Mouse (Mus musculus) forebrain, embryonic 10.5 days (tissue): ENCODE results near the gene Olfr1447. TPM values are rescaled to one million over a fixed set of nuclear protein-coding genes. Genes with fewer than 3 reads are reported as not detected.

ENCODE experiments used
- DNase-seq: peaks from one replicate; pipeline ENCODE4 v3.0.0-alpha.2; 2017; ENCODE audit warnings: low spot score; ENCODE audit errors: extremely low spot score
- H3K27ac ChIP-seq: fragments of 300-500 bp; sonication (generic); 2 replicates; pipeline ENCODE4 v1.5.1; 2016; ENCODE audit warnings: mild to moderate bottlenecking
- H3K27me3 ChIP-seq: fragments of 300-500 bp; sonication (generic); 2 replicates; pipeline ENCODE4 v1.6.1; 2016; ENCODE audit warnings: mild to moderate bottlenecking; ENCODE audit not compliant: poor library complexity, severe bottlenecking
- H3K36me3 ChIP-seq: fragments of 300-500 bp; sonication (generic); replicated peaks from 2 replicates; pipeline ENCODE4 v1.6.1; 2016; ENCODE audit warnings: mild to moderate bottlenecking, moderate library complexity
- H3K4me1 ChIP-seq: fragments of 300-500 bp; sonication (generic); 2 replicates; pipeline ENCODE4 v1.6.1; 2016
- H3K4me3 ChIP-seq: fragments of 300-500 bp; sonication (generic); 2 replicates; pipeline ENCODE4 v1.5.1; 2016; ENCODE audit warnings: mild to moderate bottlenecking, moderate library complexity
- H3K9me3 ChIP-seq: fragments of 300-500 bp; sonication (generic); 2 replicates; pipeline ENCODE4 v1.6.1; 2016; ENCODE audit warnings: mild to moderate bottlenecking, moderate library complexity
- WGBS: fragments of 180-500 bp; shearing (Covaris S2); methylation state at CpG from one replicate; pipeline ENCODE4 v1.1.7; 2016; 5-methylcytosine and 5-hydroxymethylcytosine counted together
- polyA plus RNA-seq: library from polyadenylated mRNA; unstranded; fragments of >200 nt; fragmentation: Nextera tagmentation; extraction: Ambion mirVana; gene quantifications from 2 replicates; pipeline ENCODE4 v1.2.1, GENCODE M21; 2016

The Olfr1447 gene
- polyA plus RNA-seq: not detected in 2 replicates

GRCm38 (mm10) chr19:12903643-12904042 lies at the start of gene Olfr1447:
Gene Olfr1447 (minus strand): TSS chr19:12903743.
- Histone ChIP-seq H3K27me3 (no peaks in the 10 kb centered on the region), H3K36me3 (no peaks in the 10 kb centered on the region), H3K9me3 (peaks cover 32% of the 10 kb centered on the region), H3K4me3 (no peak within 1 kb of the TSS), H3K27ac (no peak within 1 kb of the TSS), H3K4me1 (no peaks in the 10 kb centered on the region)
- 94% methylated on average over 1 of the region's 1 CpGs for WGBS
- no peak for DNase-seq

- no peaks in the 10 kb centered on the region for H3K27me3 ChIP-seq
- DNase-seq: no peak
- peaks cover 23% of the 10 kb centered on the region for H3K9me3 ChIP-seq
- no peak within 1 kb of the TSS for H3K27ac ChIP-seq
- no peaks in the 10 kb centered on the region for H3K36me3 ChIP-seq
- H3K4me1 ChIP-seq: no peaks in the 10 kb centered on the region
- WGBS: 91% methylated on average over 1 of the region's 1 CpGs
- no peak within 1 kb of the TSS for H3K4me3 ChIP-seq
Measured at GRCm38 (mm10) chr19:12949958-12950357, 46.4 kb upstream of the Olfr1447 start, which contains the start of gene Olfr1450. Gene Olfr1450 (plus strand): TSS chr19:12950258.

- Histone ChIP-seq H3K36me3 (no peaks in the 10 kb centered on the region), H3K4me3 (no peak within 1 kb of the TSS), H3K4me1 (no peaks in the 10 kb centered on the region), H3K9me3 (peaks cover 35% of the 10 kb centered on the region), H3K27me3 (no peaks in the 10 kb centered on the region), H3K27ac (no peak within 1 kb of the TSS)
- no peak for DNase-seq
Measured at GRCm38 (mm10) chr19:12930540-12930939, 27.0 kb upstream of the Olfr1447 start, which contains the start of gene Olfr1449. Gene Olfr1449 (plus strand): TSS chr19:12930840.

- H3K9me3 ChIP-seq: peaks cover 15% of the 10 kb centered on the region
- H3K4me3 ChIP-seq: no peak within 1 kb of the TSS
- no peak for DNase-seq
- H3K27me3 ChIP-seq: no peaks in the 10 kb centered on the region
- WGBS: 75% methylated on average over 1 of the region's 1 CpGs
- no peak within 1 kb of the TSS for H3K27ac ChIP-seq
- H3K36me3 ChIP-seq: no peaks in the 10 kb centered on the region
- H3K4me1 ChIP-seq: no peaks in the 10 kb centered on the region
Measured at GRCm38 (mm10) chr19:12924319-12924718, 20.8 kb upstream of the Olfr1447 start, which contains the start of gene Olfr1448. Gene Olfr1448 (minus strand): TSS chr19:12924419.

- DNase-seq: no peak
- Histone ChIP-seq H3K4me1 (no peaks in the 10 kb centered on the region), H3K27me3 (no peaks in the 10 kb centered on the region), H3K27ac (no peak within 1 kb of the TSS), H3K36me3 (no peaks in the 10 kb centered on the region), H3K9me3 (peaks cover 3% of the 10 kb centered on the region; the same call in 1 of the 2 replicates), H3K4me3 (no peak within 1 kb of the TSS)
- 76% methylated on average over 1 of the region's 1 CpGs for WGBS
Measured at GRCm38 (mm10) chr19:12893424-12893823, 10.1 kb downstream of the Olfr1447 start, which contains the start of gene Olfr1446. Gene Olfr1446 (minus strand): TSS chr19:12893524.

- Histone ChIP-seq H3K27me3 (no peaks in the 10 kb centered on the region), H3K36me3 (no peaks in the 10 kb centered on the region), H3K27ac (no peak within 1 kb of the TSS), H3K4me3 (no peak within 1 kb of the TSS), H3K4me1 (no peaks in the 10 kb centered on the region), H3K9me3 (peaks cover 10% of the 10 kb centered on the region; the same call in 1 of the 2 replicates)
- DNase-seq: no peak
- 88% methylated on average over 2 of the region's 2 CpGs for WGBS
Measured at GRCm38 (mm10) chr19:12883555-12883954, 20.0 kb downstream of the Olfr1447 start, which contains the start of gene Olfr1445. Gene Olfr1445 (plus strand): TSS chr19:12883855.

- Histone ChIP-seq H3K4me1 (no peaks in the 10 kb centered on the region), H3K27me3 (no peaks in the 10 kb centered on the region), H3K9me3 (peaks cover 10% of the 10 kb centered on the region), H3K27ac (no peak within 1 kb of the TSS), H3K4me3 (no peak within 1 kb of the TSS), H3K36me3 (no peaks in the 10 kb centered on the region)
- 60% methylated on average over 1 of the region's 1 CpGs for WGBS
- no peak for DNase-seq
Measured at GRCm38 (mm10) chr19:12856983-12857382, 46.6 kb downstream of the Olfr1447 start, which contains the start of gene Olfr1444. Gene Olfr1444 (plus strand): TSS chr19:12857283.

Other genes with a start within 250 kb of the Olfr1447 start
- gene Olfr1442, start 233.3 kb downstream of the Olfr1447 start, polyA plus RNA-seq: not detected in 2 replicates
- not detected in 2 replicates for gene Olfr1443, start 225.6 kb downstream of the Olfr1447 start, polyA plus RNA-seq
- not detected in 2 replicates for gene Keg1, start 208.0 kb downstream of the Olfr1447 start, polyA plus RNA-seq
- gene Cntf, start 138.1 kb downstream of the Olfr1447 start, polyA plus RNA-seq: 1.9 and 2.1 TPM in 2 replicates
- gene Zfp91, start 107.6 kb downstream of the Olfr1447 start, polyA plus RNA-seq: 14.1 and 14.3 TPM in 2 replicates
- gene Lpxn, start 107.5 kb downstream of the Olfr1447 start, polyA plus RNA-seq: 0.76 and 0.77 TPM in 2 replicates
- not detected in 2 replicates for gene Gm5244, start 57.1 kb downstream of the Olfr1447 start, polyA plus RNA-seq
- not detected in 2 replicates for gene Olfr1444, start 46.5 kb downstream of the Olfr1447 start, polyA plus RNA-seq
- not detected in 2 replicates for gene Olfr1445, start 19.9 kb downstream of the Olfr1447 start, polyA plus RNA-seq
- not detected in 2 replicates for gene Olfr1446, start 10.2 kb downstream of the Olfr1447 start, polyA plus RNA-seq
- not detected in 2 replicates for gene Olfr1448, start 20.7 kb upstream of the Olfr1447 start, polyA plus RNA-seq
- gene Olfr1449, start 27.1 kb upstream of the Olfr1447 start, polyA plus RNA-seq: not detected in 2 replicates
- gene Olfr1450, start 46.5 kb upstream of the Olfr1447 start, polyA plus RNA-seq: not detected in 2 replicates
- not detected in 2 replicates for gene Olfr1451, start 91.3 kb upstream of the Olfr1447 start, polyA plus RNA-seq
- gene Olfr1453, start 124.6 kb upstream of the Olfr1447 start, polyA plus RNA-seq: not detected in 2 replicates
- not detected in 2 replicates for gene Olfr1454, start 156.9 kb upstream of the Olfr1447 start, polyA plus RNA-seq
- not detected in 2 replicates for gene Olfr1457, start 194.1 kb upstream of the Olfr1447 start, polyA plus RNA-seq
- gene Olfr1458, start 203.0 kb upstream of the Olfr1447 start, polyA plus RNA-seq: not detected in 2 replicates
- gene Olfr1459, start 245.8 kb upstream of the Olfr1447 start, polyA plus RNA-seq: not detected in 2 replicates